Mouse (Mus musculus) spleen, embryonic (tissue): ENCODE data around the gene Cyb561d1.

Experiments used
- CTCF ChIA-PET: fragments of 350-600 bp; sonication (Branson Sonifier 250); formaldehyde crosslinking; loops from one replicate; lab custom pipeline; 2022; lab: Charles Lee

Gene Cyb561d1

GRCm38 (mm10) chr3:108200329-108201323, at the start of gene Cyb561d1:
Gene Cyb561d1 (minus strand): TSS chr3:108201212.
- CTCF ChIA-PET: interaction anchor here (0.6 to 2.6 kb wide), 2 partner anchors 10 to 22 kb away, joined by 3 to 32 read pairs; partner anchors contain the start of gene Atxn7l2

- CTCF ChIA-PET: no interaction called here
Measured at GRCm38 (mm10) chr3:108246857-108247256, 45.8 kb upstream of the Cyb561d1 start.

- CTCF ChIA-PET: no interaction called here
Measured at GRCm38 (mm10) chr3:108241243-108241839, 40.3 kb upstream of the Cyb561d1 start.

GRCm38 (mm10) chr3:108237474-108238102, 36.6 kb upstream of the Cyb561d1 start:
- CTCF ChIA-PET: interaction anchor here (0.7 kb wide), 1 partner anchor 43 kb away, joined by 8 read pairs; no protein-coding TSS in a partner anchor

GRCm38 (mm10) chr3:108231646-108232045, 30.6 kb upstream of the Cyb561d1 start:
- CTCF ChIA-PET: no interaction called here

- CTCF ChIA-PET: no interaction called here
Measured at GRCm38 (mm10) chr3:108227521-108227920, 26.5 kb upstream of the Cyb561d1 start.

GRCm38 (mm10) chr3:108226558-108227350, 25.7 kb upstream of the Cyb561d1 start, which contains the start of gene Sypl2:
Gene Sypl2 (minus strand): TSS chr3:108226648.
- CTCF ChIA-PET: no interaction called here

GRCm38 (mm10) chr3:108225711-108226557, 24.9 kb upstream of the Cyb561d1 start:
- CTCF ChIA-PET: interaction anchor here (0.6 kb wide), 1 partner anchor 29 kb away, joined by 3 read pairs; no protein-coding TSS in a partner anchor

- CTCF ChIA-PET: interaction anchor here (0.7 kb wide), 1 partner anchor 600 kb away, joined by 6 read pairs; no protein-coding TSS in a partner anchor
Measured at GRCm38 (mm10) chr3:108220661-108221060, 19.6 kb upstream of the Cyb561d1 start.

GRCm38 (mm10) chr3:108214734-108215133, 13.7 kb upstream of the Cyb561d1 start:
- CTCF ChIA-PET: no interaction called here

- CTCF ChIA-PET: no interaction called here
Measured at GRCm38 (mm10) chr3:108212406-108212805, 11.4 kb upstream of the Cyb561d1 start.

GRCm38 (mm10) chr3:108211845-108212244, 10.8 kb upstream of the Cyb561d1 start:
- CTCF ChIA-PET: no interaction called here

- CTCF ChIA-PET: interaction anchor here (0.9 to 2.3 kb wide), 2 partner anchors 9 to 31 kb away, joined by 5 to 32 read pairs; partner anchors contain the start of gene Cyb561d1
Measured at GRCm38 (mm10) chr3:108210771-108211139, 9.7 kb upstream of the Cyb561d1 start, which contains the start of gene Atxn7l2. Gene Atxn7l2 (minus strand): TSS chr3:108210934.

GRCm38 (mm10) chr3:108209946-108210770, 9.1 kb upstream of the Cyb561d1 start:
- CTCF ChIA-PET: interaction anchor here (0.6 to 2.3 kb wide), 3 partner anchors 9 to 1200 kb away, joined by 4 to 32 read pairs (median 5); partner anchors contain the start of gene Cyb561d1

GRCm38 (mm10) chr3:108209536-108209935, 8.5 kb upstream of the Cyb561d1 start:
- CTCF ChIA-PET: interaction anchor here (0.6 to 2.3 kb wide), 4 partner anchors 8 to 1201 kb away, joined by 3 to 32 read pairs (median 4); partner anchors contain the start of gene Cyb561d1

GRCm38 (mm10) chr3:108209001-108209400, 8.0 kb upstream of the Cyb561d1 start:
- CTCF ChIA-PET: interaction anchor here (1.1 to 2.3 kb wide), 2 partner anchors 8 to 45 kb away, joined by 3 to 32 read pairs; partner anchors contain the start of gene Cyb561d1

GRCm38 (mm10) chr3:108206731-108207375, 5.8 kb upstream of the Cyb561d1 start:
- CTCF ChIA-PET: no interaction called here

GRCm38 (mm10) chr3:108205601-108206000, 4.6 kb upstream of the Cyb561d1 start:
- CTCF ChIA-PET: no interaction called here
